ENCODE assay signal across 25 mouse cellular contexts in genomic region chr9:11604381-11604780, GRCm38 (mm10).
DNase-seq lines count a peak whose midpoint lies in the region; ATAC-seq and TF ChIP-seq lines count a peak whose summit lies in the region.
"Had no signal": no experiment of that assay in that cellular context is flagged by ENCODE, and none has a peak within 500 bp of the region (broad histone marks: within the 10 kb centered on the region; RNA-seq: fewer than 3 reads in every experiment).

No protein-coding gene starts in this region.

- no peak overlapping the region for H3K9ac ChIP-seq in kidney, embryonic 14.5 days (ENCODE audit: low read depth, low read length)
- no peak overlapping the region for H3K9ac ChIP-seq in CH12.LX (ENCODE audit: insufficient read depth, low read depth)
- no peak overlapping the region for H3K9ac ChIP-seq in heart, embryonic 11.5 days (ENCODE audit: low read depth, low read length)
- H3K9ac ChIP-seq: heart, embryonic 13.5 days; hindbrain, embryonic 14.5 days; intestine, embryonic 15.5 days; liver, postnatal 0 days; midbrain, embryonic 15.5 days had no signal

- H3K79me2 ChIP-seq in CH12.LX (replicated peaks; ENCODE audit: control insufficient read depth, extremely low read depth, insufficient read depth, poor library complexity, severe bottlenecking), result no peaks in the 10 kb centered on the region

- TF ChIP-seq POLR2A in CH12.LX (IDR thresholded peaks at IDR 0.05; ENCODE audit: low read depth, low read length), result no peak

- H3K36me3 ChIP-seq in kidney, embryonic 14.5 days (ENCODE audit: control insufficient read depth, insufficient read depth, low read length), result no peaks in the 10 kb centered on the region
- H3K36me3 ChIP-seq in CH12.LX (replicated peaks in 1 of 2; ENCODE audit: control insufficient read depth in 1 of 2, insufficient read depth in 1 of 2, low read length in 1 of 2), result no peaks in the 10 kb centered on the region
- no peaks in the 10 kb centered on the region for H3K36me3 ChIP-seq in heart, embryonic 11.5 days (ENCODE audit: control insufficient read depth, insufficient read depth, low read length)
- H3K36me3 ChIP-seq: heart, embryonic 13.5 days; intestine, embryonic 15.5 days; limb, embryonic 10.5 days; midbrain, embryonic 15.5 days had no signal

- DNase-seq in kidney, adult 9 months, result peak; percentile 6
- peak; percentile 5 for DNase-seq in 416B (ENCODE audit: low read depth)
- DNase-seq in CH12.LX (ENCODE audit: extremely low read depth), result peak; percentile 15
- peak; percentile 3 for DNase-seq in WW6 (ENCODE audit: low read depth, low spot score)
- DNase-seq in heart, postnatal 4 days, result no peak
- DNase-seq in embryo, embryonic 10 days (ENCODE audit: low spot score), result no peak
- DNase-seq: adrenal gland, postnatal 14 days; B cell, adult 2 months; cerebellum, postnatal 10 days; embryo, embryonic 11 days; gastrocnemius, postnatal 10 days; heart, adult 11 months; kidney, postnatal 14 days; layer of hippocampus, adult 9-11 months; liver, postnatal 0 days; lung, postnatal 10 days; right cerebral cortex, postnatal 25 days had no signal

- no peaks in the 10 kb centered on the region for H3K27me3 ChIP-seq in kidney, embryonic 14.5 days (ENCODE audit: control insufficient read depth, insufficient read depth, low read length)
- no peaks in the 10 kb centered on the region for H3K27me3 ChIP-seq in CH12.LX (replicated peaks)
- H3K27me3 ChIP-seq in heart, embryonic 11.5 days (ENCODE audit: control insufficient read depth, insufficient read depth, low read length), result no peaks in the 10 kb centered on the region
- H3K27me3 ChIP-seq: heart, embryonic 13.5 days; intestine, embryonic 15.5 days; midbrain, embryonic 15.5 days had no signal

- no peak overlapping the region for H3K4me3 ChIP-seq in kidney, embryonic 14.5 days (ENCODE audit: low read length)
- no peak overlapping the region for H3K4me3 ChIP-seq in CH12.LX (replicated peaks in 1 of 3; ENCODE audit: low read depth in 2 of 3, low read length in 2 of 3, poor library complexity in 1 of 3)
- H3K4me3 ChIP-seq in heart, embryonic 11.5 days (ENCODE audit: low read depth, low read length), result no peak overlapping the region
- H3K4me3 ChIP-seq: heart, embryonic 13.5 days; intestine, embryonic 15.5 days; limb, embryonic 10.5 days; midbrain, embryonic 15.5 days had no signal

- dilution Hi-C loops in CH12.LX (cut with MboI; ENCODE audit: extremely low pct_ligation_motif_present, extremely low pct_unique_long_range_greater_than_20kb, low sequenced_read_pairs), result no loop called here

- no peaks in the 10 kb centered on the region for H3K4me1 ChIP-seq in kidney, embryonic 14.5 days (ENCODE audit: control insufficient read depth, insufficient read depth, low read length)
- H3K4me1 ChIP-seq in CH12.LX (ENCODE audit: control insufficient read depth in 1 of 2, insufficient read depth in 2 of 2), result no peaks in the 10 kb centered on the region
- no peaks in the 10 kb centered on the region for H3K4me1 ChIP-seq in heart, embryonic 11.5 days (ENCODE audit: control insufficient read depth, insufficient read depth, low read length)
- H3K4me1 ChIP-seq: heart, embryonic 13.5 days; intestine, embryonic 15.5 days; limb, embryonic 10.5 days; midbrain, embryonic 15.5 days had no signal

- peak in 1 of 2 experiments; percentile 23; a peak in 1 of 4 replicates for TF ChIP-seq CTCF in CH12.LX (conservative IDR thresholded peaks at IDR 0.05 in 1 of 2, IDR thresholded peaks at IDR 0.05 in 1 of 2; ENCODE audit: low read depth in 2 of 2, low read length in 2 of 2)

- in situ Hi-C loops in CH12.LX (cut with MboI; ENCODE audit: low pct_ligation_motif_present, low pct_unique_long_range_greater_than_20kb, low sequenced_read_pairs), result no loop called here

- TF ChIP-seq RAD21 in CH12.LX (IDR thresholded peaks at IDR 0.05; ENCODE audit: low read depth, low read length), result no peak; the same call in 1 of the 2 replicates

- H3K9me3 ChIP-seq in kidney, embryonic 14.5 days (ENCODE audit: control insufficient read depth, low read length), result no peaks in the 10 kb centered on the region
- H3K9me3 ChIP-seq in CH12.LX (replicated peaks; ENCODE audit: low read length), result no peaks in the 10 kb centered on the region
- H3K9me3 ChIP-seq in heart, embryonic 11.5 days (replicated peaks; ENCODE audit: control insufficient read depth, low read length), result no peaks in the 10 kb centered on the region
- H3K9me3 ChIP-seq: heart, embryonic 13.5 days; intestine, embryonic 15.5 days; limb, embryonic 10.5 days; midbrain, embryonic 15.5 days had no signal

- WGBS in kidney, embryonic 14.5 days, result 86% methylated on average over 2 of the region's 2 CpGs
- 75% methylated on average over 2 of the region's 2 CpGs for WGBS in heart, embryonic 11.5 days (ENCODE audit: insufficient replicate concordance)

- no peak overlapping the region for H3K27ac ChIP-seq in kidney, embryonic 14.5 days (ENCODE audit: low read depth, low read length)
- H3K27ac ChIP-seq in CH12.LX (ENCODE audit: insufficient read depth, low read depth), result no peak overlapping the region
- no peak overlapping the region for H3K27ac ChIP-seq in heart, embryonic 11.5 days (ENCODE audit: low read depth, low read length)
- H3K27ac ChIP-seq: heart, embryonic 13.5 days; hindbrain, embryonic 14.5 days; intestine, embryonic 15.5 days; limb, embryonic 10.5 days; midbrain, embryonic 15.5 days had no signal

- TF ChIP-seq EP300 in CH12.LX (IDR thresholded peaks at IDR 0.05; ENCODE audit: low read length), result no peak

- no peak for ATAC-seq in kidney, embryonic 14.5 days (ENCODE audit: low FRiP score, low TSS enrichment)
- no peak for ATAC-seq in heart, embryonic 11.5 days (replicated peaks; ENCODE audit: insufficient number of reproducible peaks, low FRiP score, low TSS enrichment)
- ATAC-seq: activated CD4-positive, CD25-positive, alpha-beta regulatory T cell, adult 4 months; intestine, embryonic 15.5 days; liver, postnatal 0 days; midbrain, embryonic 15.5 days had no signal

- no peak overlapping the region for H3K4me2 ChIP-seq in kidney, embryonic 14.5 days (replicated peaks; ENCODE audit: low read depth, low read length)
- H3K4me2 ChIP-seq in CH12.LX (ENCODE audit: insufficient read depth, low read depth, poor library complexity, severe bottlenecking), result no peak overlapping the region
- no peak overlapping the region for H3K4me2 ChIP-seq in heart, embryonic 11.5 days
- H3K4me2 ChIP-seq: heart, embryonic 13.5 days; hindbrain, embryonic 14.5 days; intestine, embryonic 15.5 days; midbrain, embryonic 15.5 days had no signal

TF ChIP-seq in CH12.LX, 34 proteins besides CTCF, POLR2A, EP300 and RAD21:
- TF ChIP-seq MYC (IDR thresholded peaks at IDR 0.05; ENCODE audit: low read depth, low read length) (no peak), ZC3H11A (IDR thresholded peaks at IDR 0.05; ENCODE audit: low read depth, low read length) (no peak), IRF4 (IDR thresholded peaks at IDR 0.05; ENCODE audit: low read depth, low read length) (no peak), PAX5 (IDR thresholded peaks at IDR 0.05; ENCODE audit: low read length) (no peak), ZMIZ1 (IDR thresholded peaks at IDR 0.05; ENCODE audit: low read depth, low read length) (no peak), JUND (conservative IDR thresholded peaks at IDR 0.05; ENCODE audit: low read depth, low read length) (no peak), CHD1 (IDR thresholded peaks at IDR 0.05; ENCODE audit: low read depth, low read length) (no peak), MXI1 (IDR thresholded peaks at IDR 0.05; ENCODE audit: low read depth, low read length) (no peak), MAX (IDR thresholded peaks at IDR 0.05; ENCODE audit: low read length) (no peak), HCFC1 (IDR thresholded peaks at IDR 0.05; ENCODE audit: low read depth, low read length) (no peak), USF2 (conservative IDR thresholded peaks at IDR 0.05; ENCODE audit: low read depth, low read length) (no peak), USF1 (IDR thresholded peaks at IDR 0.05; ENCODE audit: low read depth, low read length) (no peak), E2F4 (IDR thresholded peaks at IDR 0.05; ENCODE audit: insufficient replicate concordance, low read depth, low read length) (no peak), RCOR1 (conservative IDR thresholded peaks at IDR 0.05; ENCODE audit: low read depth, low read length) (no peak), MAZ (IDR thresholded peaks at IDR 0.05; ENCODE audit: low read depth, low read length) (no peak), BHLHE40 (IDR thresholded peaks at IDR 0.05; ENCODE audit: low read depth, low read length) (no peak), SMC3 (IDR thresholded peaks at IDR 0.05; ENCODE audit: low read depth, low read length) (no peak), GABPA (IDR thresholded peaks at IDR 0.05; ENCODE audit: insufficient replicate concordance, low read depth, low read length) (no peak), MAFK (IDR thresholded peaks at IDR 0.05; ENCODE audit: insufficient replicate concordance, low read length) (no peak)

Comparison
In these comparisons a context has a peak if more than half of its experiments do, and no peak if none do; other contexts are left out.
1. DNase-seq: peak in kidney, adult 9 months (single experiment), 416B (single experiment), CH12.LX (single experiment) and WW6 (single experiment); none in heart, postnatal 4 days (single experiment) and embryo, embryonic 10 days (single experiment).